Mouse (Mus musculus) bone marrow macrophage, adult 2 months (primary cell): ENCODE results near the gene Msh4. TPM values are rescaled to one million over a fixed set of nuclear protein-coding genes. Genes with fewer than 3 reads are reported as not detected.

Experiments
- H3K27ac ChIP-seq: 2 replicates; pipeline ENCODE4 v1.5.1; 2012; ENCODE audit warnings: low read depth, low read length; ENCODE audit not compliant: insufficient read depth
- H3K4me1 ChIP-seq: 2 replicates; pipeline ENCODE4 v1.6.1; 2012; ENCODE audit warnings: low read length; ENCODE audit not compliant: control insufficient read depth, insufficient read depth
- H3K4me3 ChIP-seq: 2 replicates; pipeline ENCODE4 v1.5.1; 2012; ENCODE audit warnings: mild to moderate bottlenecking, low read length, moderate library complexity; ENCODE audit not compliant: insufficient read depth
- CTCF ChIP-seq: IDR thresholded peaks from 2 replicates; pipeline ENCODE4 v1.5.1; 2012; ENCODE audit warnings: low read depth, mild to moderate bottlenecking, low read length, moderate library complexity
- POLR2A ChIP-seq: IDR thresholded peaks from 2 replicates; pipeline ENCODE4 v1.6.1; 2012; ENCODE audit warnings: mild to moderate bottlenecking, low read depth, low read length, borderline replicate concordance
- polyA plus RNA-seq: library from polyadenylated mRNA; stranded (reverse); fragments of >200 nt; gene quantifications from 2 replicates; pipeline ENCODE4 v1.2.4, GENCODE M21; 2012; ENCODE audit not compliant: missing spikeins, insufficient read depth, insufficient read length

The Msh4 gene
- polyA plus RNA-seq, 1 experiment: not detected

DNA sequence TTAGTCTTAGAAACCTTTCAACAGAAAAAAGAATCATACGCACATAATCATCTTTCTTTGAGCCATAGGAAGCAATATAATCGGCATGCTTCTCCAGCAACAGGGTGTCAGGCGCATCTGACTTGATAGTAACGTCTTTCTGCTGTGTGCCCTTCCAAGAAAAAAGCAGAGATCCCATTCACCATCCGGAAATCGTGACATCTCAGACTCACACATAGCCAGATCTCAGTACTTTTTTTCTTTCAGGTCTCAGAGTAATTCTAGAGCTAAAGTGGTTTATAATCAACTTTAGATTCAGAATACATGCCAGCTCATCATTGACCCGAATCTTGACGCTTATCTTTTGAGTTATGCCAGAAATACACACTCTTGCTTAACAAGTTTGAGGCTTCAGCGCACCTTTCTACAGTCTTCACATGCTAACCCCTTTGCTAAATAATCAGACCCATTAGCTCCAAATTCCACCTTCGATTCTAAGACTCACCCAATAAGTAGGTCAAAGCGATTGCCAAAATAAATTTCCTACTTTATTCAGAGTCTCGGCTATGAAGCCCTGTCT lies 6.0 kb upstream of the Msh4 start:
- peaks cover 29% of the 10 kb centered on the region for H3K4me1 ChIP-seq
- TF ChIP-seq CTCF (no peak), POLR2A (no peak)
- H3K27ac ChIP-seq: peak overlapping the region; percentile 83
- peak overlapping the region; percentile 94 for H3K4me3 ChIP-seq

DNA sequence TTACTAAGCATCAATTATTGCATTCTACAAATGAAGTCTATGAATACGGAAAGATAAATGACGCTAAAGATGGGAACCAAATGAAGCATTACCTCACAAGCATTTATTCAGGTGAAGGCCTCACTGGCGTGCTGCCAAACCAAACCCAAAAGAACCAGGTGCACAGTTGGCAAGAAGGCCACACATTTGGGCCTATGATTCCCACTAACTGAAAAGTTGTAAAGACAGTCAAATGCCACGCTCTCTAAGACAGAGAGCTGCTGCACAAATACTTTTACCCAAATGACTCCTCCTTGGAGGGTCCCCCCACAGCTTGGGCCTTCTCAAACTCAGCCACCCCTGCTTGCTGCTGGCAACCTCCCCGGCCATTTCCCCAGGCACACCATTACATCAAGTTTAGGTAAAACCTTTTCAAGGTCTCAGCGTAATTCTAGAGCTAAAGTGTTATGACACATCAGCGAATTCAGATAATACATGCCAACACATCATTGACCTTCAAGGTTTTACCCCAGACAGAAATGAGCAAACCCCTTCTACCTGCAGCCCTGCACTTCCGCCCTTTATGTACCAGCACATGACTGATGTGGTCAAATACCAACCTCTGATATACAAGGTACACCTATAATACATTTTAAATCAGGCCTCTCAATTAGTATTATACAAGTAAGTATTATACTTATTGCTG lies 5.4 kb upstream of the Msh4 start:
- peak overlapping the region; percentile 83 for H3K27ac ChIP-seq

GRCm38 (mm10) chr3:153910489-153910888 lies 4.6 kb upstream of the Msh4 start:
- H3K4me3 ChIP-seq: peak overlapping the region; percentile 94
- TF ChIP-seq CTCF (no peak), POLR2A (no peak)
- H3K4me1 ChIP-seq: peaks cover 26% of the 10 kb centered on the region
- H3K27ac ChIP-seq: no peak overlapping the region

More for the DNA sequence above, 5.4 kb upstream of the Msh4 start:
- TF ChIP-seq POLR2A (no peak), CTCF (no peak)
- Histone ChIP-seq H3K4me1 (peaks cover 26% of the 10 kb centered on the region), H3K4me3 (peak overlapping the region; percentile 94)

DNA sequence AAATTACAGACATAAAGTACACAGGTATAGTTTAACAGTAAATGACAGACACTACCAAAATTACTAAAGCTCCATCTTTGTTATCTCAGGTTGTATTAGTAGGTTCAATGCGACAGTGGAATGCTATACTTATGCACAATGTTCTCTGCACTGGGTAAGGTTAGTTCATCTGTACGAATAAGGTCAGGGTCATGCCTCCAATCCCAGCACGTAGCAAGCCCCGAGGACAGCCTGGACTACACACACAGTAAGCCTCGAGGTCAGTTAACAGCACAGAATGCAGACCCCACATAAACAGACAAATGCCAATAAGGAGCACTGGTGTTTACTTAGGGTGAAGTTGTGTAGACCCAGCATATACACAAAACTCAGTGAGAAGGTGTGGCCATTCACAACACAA lies 3.0 kb upstream of the Msh4 start:
- Histone ChIP-seq H3K4me1 (peaks cover 25% of the 10 kb centered on the region), H3K27ac (no peak overlapping the region), H3K4me3 (no peak overlapping the region)
- TF ChIP-seq POLR2A (no peak), CTCF (no peak)

DNA sequence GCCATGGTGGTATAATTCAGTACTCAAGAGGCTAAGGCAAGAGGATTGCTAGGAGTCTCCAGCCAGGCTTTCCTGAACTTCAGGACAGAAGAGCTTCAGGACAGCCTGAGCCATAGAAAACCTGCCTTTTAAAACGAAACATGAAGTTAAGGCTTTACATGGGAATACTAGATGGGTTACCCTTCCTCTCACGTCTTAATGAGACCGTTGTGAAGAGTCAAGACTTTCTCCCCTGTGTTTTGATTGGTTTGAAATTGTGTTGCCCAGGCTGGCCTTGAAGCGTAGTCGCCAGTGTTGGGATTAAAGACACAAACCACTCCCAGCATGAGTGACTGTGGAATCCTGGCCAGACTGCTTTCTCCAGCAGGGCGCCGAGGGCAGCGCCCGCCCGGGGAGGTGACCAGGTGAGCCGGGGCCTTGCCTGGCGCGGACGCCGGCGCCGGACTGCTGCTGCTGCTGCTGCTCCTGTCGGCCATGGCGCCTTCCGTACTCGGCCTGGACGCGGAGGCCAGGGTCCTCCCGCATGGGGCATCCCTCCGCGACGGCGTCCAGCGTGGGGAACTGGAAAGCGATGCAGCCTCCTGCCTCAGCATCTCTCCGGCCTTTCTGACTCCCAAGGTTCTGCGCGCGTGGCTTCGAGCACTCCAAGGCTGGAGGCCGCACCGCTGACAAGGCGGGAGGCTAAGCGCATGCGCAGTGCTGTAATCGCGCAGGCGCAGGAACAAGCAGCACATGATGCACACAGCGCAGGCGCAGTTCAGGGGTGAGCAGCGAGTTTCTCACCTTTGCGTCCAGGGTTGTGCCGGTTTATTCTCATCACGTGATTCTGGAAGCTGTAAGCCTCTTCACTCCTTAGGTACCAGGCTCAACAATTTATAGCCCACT lies 445 bp downstream of the Msh4 start:
- Histone ChIP-seq H3K27ac (no peak overlapping the region), H3K4me3 (no peak overlapping the region), H3K4me1 (peaks cover 15% of the 10 kb centered on the region)
- TF ChIP-seq POLR2A (no peak), CTCF (no peak)

DNA sequence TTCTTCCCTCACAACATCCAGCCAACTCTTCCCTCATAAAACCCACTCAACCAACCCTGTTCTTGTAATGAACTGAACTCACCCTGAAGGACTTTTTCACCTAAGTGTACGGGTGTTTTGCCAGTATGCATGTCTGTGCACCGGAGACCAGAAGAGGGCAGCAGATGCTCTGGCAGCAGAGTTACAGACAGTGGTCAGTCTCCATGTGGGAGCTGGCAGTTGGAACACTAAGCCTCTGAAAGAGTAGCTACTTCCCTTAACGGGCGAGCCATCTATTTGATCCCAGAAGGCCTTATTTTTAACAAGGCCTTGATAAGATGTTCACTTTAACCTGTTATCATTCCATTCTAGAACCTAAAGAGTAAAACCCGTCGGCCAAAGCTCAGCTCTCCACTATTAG lies 1.4 kb downstream of the Msh4 start:
- no peak overlapping the region for H3K27ac ChIP-seq
- TF ChIP-seq CTCF: no peak
- no peak for TF ChIP-seq POLR2A
- peaks cover 8% of the 10 kb centered on the region for H3K4me1 ChIP-seq
- H3K4me3 ChIP-seq: no peak overlapping the region

DNA sequence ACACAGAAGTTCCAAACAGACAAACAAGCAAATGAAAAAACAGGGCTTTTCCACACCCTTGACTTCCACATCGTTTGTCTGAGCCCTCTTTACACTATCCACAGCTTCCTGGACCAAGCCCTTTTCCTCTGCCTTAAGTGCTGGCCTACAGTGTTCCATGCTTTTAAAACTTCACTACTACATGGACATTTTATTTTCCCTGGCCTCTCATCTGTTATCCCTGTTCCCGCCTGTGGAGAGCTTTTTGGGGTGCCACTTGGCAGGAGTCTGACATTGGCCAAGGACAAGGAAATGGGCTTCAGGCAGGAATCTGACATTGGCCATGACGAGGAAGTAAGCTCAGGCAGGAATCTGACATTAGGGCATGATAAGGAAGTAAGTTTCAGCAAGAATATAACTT lies 3.3 kb downstream of the Msh4 start:
- TF ChIP-seq CTCF (no peak), POLR2A (no peak)
- Histone ChIP-seq H3K4me3 (no peak overlapping the region), H3K4me1 (peaks cover 2% of the 10 kb centered on the region), H3K27ac (peak overlapping the region; percentile 68)

- no peak overlapping the region for H3K4me3 ChIP-seq
- H3K4me1 ChIP-seq: peaks cover 2% of the 10 kb centered on the region
- no peak overlapping the region for H3K27ac ChIP-seq
- TF ChIP-seq CTCF (no peak), POLR2A (no peak)
Measured at GRCm38 (mm10) chr3:153901904-153902303, 4.0 kb downstream of the Msh4 start.

- H3K27ac ChIP-seq: no peak overlapping the region
- TF ChIP-seq CTCF (no peak), POLR2A (no peak)
- H3K4me3 ChIP-seq: no peak overlapping the region
- H3K4me1 ChIP-seq: no peaks in the 10 kb centered on the region
Measured at GRCm38 (mm10) chr3:153897216-153897615, 8.7 kb downstream of the Msh4 start.

GRCm38 (mm10) chr3:153895454-153895853 lies 10.5 kb downstream of the Msh4 start:
- Histone ChIP-seq H3K4me1 (no peaks in the 10 kb centered on the region), H3K4me3 (no peak overlapping the region), H3K27ac (no peak overlapping the region)
- TF ChIP-seq POLR2A (no peak), CTCF (no peak)
